Mouse (Mus musculus) MEL (cell line): ENCODE data around the gene Egfl7. TPM values are rescaled to one million over a fixed set of nuclear protein-coding genes. Genes with fewer than 3 reads are reported as not detected.

ENCODE experiments used
- DNase-seq: peaks from one replicate; pipeline ENCODE4 v3.0.0; 2011; ENCODE audit warnings: low read depth, low spot score
- H3K27ac ChIP-seq: 2 replicates; pipeline ENCODE4 v1.5.1; 2012; ENCODE audit warnings: low read depth, mild to moderate bottlenecking, control low read depth, low read length, moderate library complexity; ENCODE audit not compliant: control insufficient read depth
- H3K27me3 ChIP-seq, 2 experiments: fragments of 150-350 bp in 1 of 2; sonication (generic) in 1 of 2; 2 replicates each; pipeline ENCODE4 v1.6.1; 2012; ENCODE audit warnings: low read length in 2 of 2, mild to moderate bottlenecking in 2 of 2, improper control_type of control experiment in 1 of 2, moderate library complexity in 1 of 2; ENCODE audit not compliant: insufficient read depth in 2 of 2, control insufficient read depth in 1 of 2
- H3K36me3 ChIP-seq, 2 experiments: 2 replicates each; pipeline ENCODE4 v1.6.1; 2012 to 2014; ENCODE audit warnings: low read length in 2 of 2, improper control_type of control experiment in 1 of 2, inconsistent platforms in 1 of 2, mild to moderate bottlenecking in 1 of 2; ENCODE audit not compliant: insufficient read depth in 2 of 2, control insufficient read depth in 1 of 2
- H3K4me1 ChIP-seq, 2 experiments: fragments of 150-350 bp in 1 of 2; sonication (generic) in 1 of 2; 2 replicates each; pipeline ENCODE4 v1.6.1; 2012; ENCODE audit warnings: low read length in 2 of 2, improper control_type of control experiment in 1 of 2, mild to moderate bottlenecking in 1 of 2; ENCODE audit not compliant: insufficient read depth in 2 of 2, control insufficient read depth in 1 of 2
- H3K4me3 ChIP-seq, 2 experiments: fragments of 150-350 bp in 1 of 2; sonication (generic) in 1 of 2; 2 replicates each; pipeline ENCODE4 v1.5.1; 2012; ENCODE audit warnings: low read depth in 2 of 2, low read length in 2 of 2, mild to moderate bottlenecking in 2 of 2, moderate library complexity in 2 of 2, control low read depth in 1 of 2, improper control_type of control experiment in 1 of 2; ENCODE audit not compliant: control insufficient read depth in 1 of 2, insufficient read depth in 1 of 2
- H3K79me2 ChIP-seq: 2 replicates; pipeline ENCODE4 v1.6.1; 2012; ENCODE audit warnings: mild to moderate bottlenecking, low read length, moderate library complexity; ENCODE audit not compliant: control insufficient read depth, poor library complexity, insufficient read depth
- H3K9ac ChIP-seq: 2 replicates; pipeline ENCODE4 v1.6.1; 2012; ENCODE audit warnings: low read depth, mild to moderate bottlenecking, control low read depth, low read length, moderate library complexity; ENCODE audit not compliant: control insufficient read depth, poor library complexity, severe bottlenecking
- H3K9me3 ChIP-seq: fragments of 150-350 bp; sonication (generic); replicated peaks from 2 replicates; pipeline ENCODE4 v1.6.1; 2012; ENCODE audit warnings: mild to moderate bottlenecking, low read length, improper control_type of control experiment, moderate library complexity; ENCODE audit not compliant: insufficient read depth
- BHLHE40 ChIP-seq: IDR thresholded peaks from 2 replicates; pipeline ENCODE4 v1.6.1; 2012; ENCODE audit warnings: low read depth, mild to moderate bottlenecking, inconsistent platforms, low read length, improper control_type of control experiment, borderline replicate concordance
- CHD1 ChIP-seq: IDR thresholded peaks from 2 replicates; pipeline ENCODE4 v1.6.1; 2012; ENCODE audit warnings: low read depth, mild to moderate bottlenecking, inconsistent platforms, low read length, improper control_type of control experiment
- CHD2 ChIP-seq: IDR thresholded peaks from 2 replicates; pipeline ENCODE4 v1.6.1; 2011; ENCODE audit warnings: low read length, improper control_type of control experiment
- CTCF ChIP-seq, 3 experiments: IDR thresholded peaks in 2 of 3; conservative IDR thresholded peaks in 1 of 3; 2 replicates each; pipeline ENCODE4 v1.5.1; 2011 to 2012; ENCODE audit warnings: low read length in 3 of 3, low read depth in 2 of 3, mild to moderate bottlenecking in 2 of 3, improper control_type of control experiment in 1 of 3, inconsistent platforms in 1 of 3, mixed read lengths in 1 of 3, moderate library complexity in 1 of 3; ENCODE audit not compliant: control insufficient read depth in 1 of 3, insufficient read depth in 1 of 3, poor library complexity in 1 of 3, severe bottlenecking in 1 of 3
- E2F4 ChIP-seq: IDR thresholded peaks from 2 replicates; pipeline ENCODE4 v1.6.1; 2011; ENCODE audit warnings: low read depth, low read length, improper control_type of control experiment, borderline replicate concordance
- ELF1 ChIP-seq: IDR thresholded peaks from 2 replicates; pipeline ENCODE4 v1.6.1; 2014; ENCODE audit warnings: low read depth, mild to moderate bottlenecking, inconsistent platforms, low read length, improper control_type of control experiment, moderate library complexity
- EP300 ChIP-seq, 2 experiments: IDR thresholded peaks; 2 replicates each; pipeline ENCODE4 v1.6.1; 2011; ENCODE audit warnings: improper control_type of control experiment in 2 of 2, low read length in 2 of 2, low read depth in 1 of 2, mild to moderate bottlenecking in 1 of 2
- ETS1 ChIP-seq: IDR thresholded peaks from 2 replicates; pipeline ENCODE4 v1.6.1; 2012; ENCODE audit warnings: low read depth, mild to moderate bottlenecking, inconsistent platforms, low read length, improper control_type of control experiment, moderate library complexity
- GABPA ChIP-seq: IDR thresholded peaks from 2 replicates; pipeline ENCODE4 v1.6.1; 2012; ENCODE audit warnings: low read depth, mild to moderate bottlenecking, inconsistent platforms, low read length, improper control_type of control experiment, moderate library complexity
- GATA1 ChIP-seq: IDR thresholded peaks from 2 replicates; pipeline ENCODE4 v1.6.1; 2011; ENCODE audit warnings: low read depth, low read length, improper control_type of control experiment
- HCFC1 ChIP-seq: IDR thresholded peaks from 2 replicates; pipeline ENCODE4 v1.6.1; 2012; ENCODE audit warnings: low read depth, mild to moderate bottlenecking, inconsistent platforms, low read length, improper control_type of control experiment, moderate library complexity
- JUND ChIP-seq: IDR thresholded peaks from 2 replicates; pipeline ENCODE4 v1.6.1; 2011; ENCODE audit warnings: low read depth, mild to moderate bottlenecking, improper control_type of control experiment, low read length
- KAT2A ChIP-seq: conservative IDR thresholded peaks from 2 replicates; pipeline ENCODE4 v1.6.1; 2012; ENCODE audit warnings: low read depth, low read length, improper control_type of control experiment, inconsistent platforms
- MAFK ChIP-seq: IDR thresholded peaks from 2 replicates; pipeline ENCODE4 v1.6.1; 2011; ENCODE audit warnings: low read depth, mild to moderate bottlenecking, low read length, improper control_type of control experiment, borderline replicate concordance
- MAX ChIP-seq: IDR thresholded peaks from 2 replicates; pipeline ENCODE4 v1.6.1; 2011; ENCODE audit warnings: low read length, improper control_type of control experiment
- MAZ ChIP-seq: IDR thresholded peaks from 2 replicates; pipeline ENCODE4 v1.6.1; 2012; ENCODE audit warnings: low read depth, mild to moderate bottlenecking, inconsistent platforms, low read length, improper control_type of control experiment
- MEF2A ChIP-seq: IDR thresholded peaks from 2 replicates; pipeline ENCODE4 v1.6.1; 2014; ENCODE audit warnings: low read depth, mild to moderate bottlenecking, inconsistent platforms, low read length, improper control_type of control experiment; ENCODE audit not compliant: poor library complexity, insufficient replicate concordance, severe bottlenecking; ENCODE audit errors: extremely low read depth
- MXI1 ChIP-seq: IDR thresholded peaks from 2 replicates; pipeline ENCODE4 v1.6.1; 2011; ENCODE audit warnings: mild to moderate bottlenecking, low read depth, low read length, improper control_type of control experiment
- MYB ChIP-seq: IDR thresholded peaks from 2 replicates; pipeline ENCODE4 v1.6.1; 2011; ENCODE audit warnings: mild to moderate bottlenecking, low read depth, low read length, improper control_type of control experiment
- MYC ChIP-seq: IDR thresholded peaks from 2 replicates; pipeline ENCODE4 v1.6.1; 2011; ENCODE audit warnings: low read depth, mild to moderate bottlenecking, low read length, improper control_type of control experiment, moderate library complexity
- NELFE ChIP-seq: IDR thresholded peaks from 2 replicates; pipeline ENCODE4 v1.6.1; 2011; ENCODE audit warnings: low read depth, low read length, improper control_type of control experiment
- NRF1 ChIP-seq: IDR thresholded peaks from 2 replicates; pipeline ENCODE4 v1.6.1; 2014; ENCODE audit warnings: low read depth, mild to moderate bottlenecking, inconsistent platforms, low read length, improper control_type of control experiment, moderate library complexity; ENCODE audit not compliant: poor library complexity, insufficient read depth, severe bottlenecking
- POLR2A ChIP-seq, 2 experiments: IDR thresholded peaks; 2 replicates each; pipeline ENCODE4 v1.6.1; 2011 to 2012; ENCODE audit warnings: low read length in 2 of 2, mild to moderate bottlenecking in 2 of 2, control low read depth in 1 of 2, improper control_type of control experiment in 1 of 2, low read depth in 1 of 2, moderate library complexity in 1 of 2; ENCODE audit not compliant: control insufficient read depth in 1 of 2, insufficient read depth in 1 of 2, poor library complexity in 1 of 2
- POLR2AphosphoS2 ChIP-seq: IDR thresholded peaks from 2 replicates; pipeline ENCODE4 v1.6.1; 2011; ENCODE audit warnings: low read length, improper control_type of control experiment
- POLR2AphosphoS5 ChIP-seq: IDR thresholded peaks from 2 replicates; pipeline ENCODE4 v1.6.1; 2012; ENCODE audit warnings: low read depth, borderline replicate concordance, mild to moderate bottlenecking, inconsistent platforms, low read length, moderate library complexity, mixed read lengths
- RAD21 ChIP-seq: IDR thresholded peaks from 2 replicates; pipeline ENCODE4 v1.6.1; 2011; ENCODE audit warnings: mild to moderate bottlenecking, low read depth, low read length, improper control_type of control experiment
- RCOR1 ChIP-seq: IDR thresholded peaks from 2 replicates; pipeline ENCODE4 v1.6.1; 2012; ENCODE audit warnings: low read depth, mild to moderate bottlenecking, inconsistent platforms, low read length, improper control_type of control experiment
- SIN3A ChIP-seq: IDR thresholded peaks from 2 replicates; pipeline ENCODE4 v1.6.1; 2012; ENCODE audit warnings: low read length, improper control_type of control experiment, inconsistent platforms
- SMC3 ChIP-seq: IDR thresholded peaks from 2 replicates; pipeline ENCODE4 v1.6.1; 2011; ENCODE audit warnings: low read depth, low read length, improper control_type of control experiment
- TAL1 ChIP-seq: IDR thresholded peaks from 2 replicates; pipeline ENCODE4 v1.6.1; 2012; ENCODE audit warnings: mild to moderate bottlenecking, inconsistent platforms, low read length, moderate library complexity, mixed read lengths
- TBP ChIP-seq: IDR thresholded peaks from 2 replicates; pipeline ENCODE4 v1.8.0; 2011; ENCODE audit warnings: low read depth, low read length, improper control_type of control experiment
- TCF12 ChIP-seq: IDR thresholded peaks from 2 replicates; pipeline ENCODE4 v1.6.1; 2014; ENCODE audit warnings: low read depth, mild to moderate bottlenecking, inconsistent platforms, low read length, improper control_type of control experiment, moderate library complexity
- UBTF ChIP-seq: IDR thresholded peaks from 2 replicates; pipeline ENCODE4 v1.6.1; 2012; ENCODE audit warnings: low read depth, mild to moderate bottlenecking, inconsistent platforms, low read length, improper control_type of control experiment, moderate library complexity, borderline replicate concordance; ENCODE audit not compliant: insufficient read depth
- USF1 ChIP-seq: IDR thresholded peaks from 2 replicates; pipeline ENCODE4 v1.6.1; 2014; ENCODE audit warnings: low read depth, mild to moderate bottlenecking, inconsistent platforms, low read length, improper control_type of control experiment, moderate library complexity
- ZC3H11A ChIP-seq: IDR thresholded peaks from 2 replicates; pipeline ENCODE4 v1.6.1; 2012; ENCODE audit warnings: low read depth, mild to moderate bottlenecking, inconsistent platforms, low read length, improper control_type of control experiment
- ZKSCAN1 ChIP-seq: IDR thresholded peaks from 2 replicates; pipeline ENCODE4 v1.6.1; 2012; ENCODE audit warnings: low read depth, mild to moderate bottlenecking, inconsistent platforms, low read length, improper control_type of control experiment, moderate library complexity
- ZMIZ1 ChIP-seq: IDR thresholded peaks from 2 replicates; pipeline ENCODE4 v1.6.1; 2012; ENCODE audit warnings: low read depth, mild to moderate bottlenecking, inconsistent platforms, low read length, improper control_type of control experiment, moderate library complexity
- ZNF384 ChIP-seq: IDR thresholded peaks from 2 replicates; pipeline ENCODE4 v1.6.1; 2012; ENCODE audit warnings: low read depth, mild to moderate bottlenecking, inconsistent platforms, low read length, improper control_type of control experiment
- polyA plus RNA-seq, 2 experiments: library from polyadenylated mRNA; stranded (reverse) in 1 of 2; unstranded in 1 of 2; fragments of >175 nt in 1 of 2; fragments of >200 nt in 1 of 2; gene quantifications; 2 replicates each; pipeline versions ENCODE4 v1.2.1 to v1.2.4; 2012; ENCODE audit warnings: low replicate concordance in 2 of 2, low read depth in 1 of 2; ENCODE audit not compliant: insufficient read length in 2 of 2, insufficient read depth in 1 of 2, missing spikeins in 1 of 2
- total RNA-seq: library from RNA; depleted of rRNA; stranded (reverse); fragments of 300-350 nt; gene quantifications from 2 replicates; pipeline ENCODE4 v1.2.3, GENCODE M21; 2012

The Egfl7 gene
- total and polyA plus RNA-seq, 3 experiments, result 73.9 to 125 TPM; not detected in 1

DNA sequence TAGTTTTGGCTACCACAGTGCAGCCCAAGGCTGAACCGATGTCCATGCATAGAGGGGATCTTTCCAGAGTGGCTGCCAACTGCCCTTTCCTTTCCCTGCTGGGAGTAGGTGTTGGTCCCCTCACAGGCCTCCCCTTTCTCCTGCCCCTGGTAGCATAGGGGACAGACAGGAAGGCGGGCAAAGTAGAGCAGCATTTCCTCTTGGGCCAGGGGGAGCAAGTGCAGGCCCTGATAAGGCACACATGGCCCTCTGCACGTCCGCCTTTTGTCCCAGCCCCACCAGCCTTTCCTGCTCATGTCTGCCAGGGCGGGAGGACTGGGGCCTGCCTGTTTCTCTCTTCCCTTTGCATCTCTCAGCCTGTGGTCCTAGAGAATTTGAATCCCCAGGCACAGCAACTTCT, 8.0 kb upstream of the Egfl7 start:
- H3K27ac ChIP-seq, result peak overlapping the region; percentile 64
- H3K79me2 ChIP-seq, result peaks cover 2% of the 10 kb centered on the region; the same call in 1 of the 2 replicates
- H3K4me1 ChIP-seq, result peaks cover 34 to 53% of the 10 kb centered on the region in 2 experiments
- DNase-seq, result peak; percentile 78
- H3K9ac ChIP-seq, result peak overlapping the region; percentile 41
- no peak overlapping the region for H3K4me3 ChIP-seq
- H3K36me3 ChIP-seq, result peaks cover 0 to 27% of the 10 kb centered on the region in 2 experiments; a peak in 2 of 4 replicates
- H3K9me3 ChIP-seq, result no peaks in the 10 kb centered on the region
- H3K27me3 ChIP-seq, result peaks cover 0 to 4% of the 10 kb centered on the region in 2 experiments; a peak in 3 of 4 replicates
- TF ChIP-seq KAT2A (no peak), RAD21 (no peak), MXI1 (no peak), ELF1 (no peak), ZKSCAN1 (no peak), ZNF384 (no peak), POLR2A (IDR thresholded peaks at IDR 0.05; ENCODE audit: control insufficient read depth in 1 of 2, insufficient read depth in 1 of 2, low read depth in 1 of 2, low read length in 2 of 2, poor library complexity in 1 of 2) (peak; percentile 24 to 30; a peak in 1 of 4 replicates), CTCF (IDR thresholded peaks at IDR 0.05 in 2 of 3, conservative IDR thresholded peaks at IDR 0.05 in 1 of 3; ENCODE audit: control insufficient read depth in 1 of 3, insufficient read depth in 1 of 3, low read depth in 2 of 3, low read length in 3 of 3, poor library complexity in 1 of 3, severe bottlenecking in 1 of 3) (no peak), MAX (peak; percentile 61), GABPA (no peak), TAL1 (peak; percentile 68), E2F4 (no peak), MYC (peak; percentile 61; the same call in 1 of the 2 replicates), TCF12 (peak; percentile 62; the same call in 1 of the 2 replicates), MAZ (peak; percentile 80; the same call in 1 of the 2 replicates), ETS1 (peak; percentile 39; the same call in 1 of the 2 replicates), NELFE (0 out of 2 replicates have a peak, but pooled peaks have one; percentile 17), EP300 (IDR thresholded peaks at IDR 0.05; ENCODE audit: low read depth in 1 of 2, low read length in 2 of 2) (peak; percentile 20 to 55; a peak in 2 of 4 replicates), CHD1 (no peak), MAFK (no peak), GATA1 (peak; percentile 36; the same call in 1 of the 2 replicates), SMC3 (no peak), POLR2AphosphoS5 (no peak), RCOR1 (no peak), JUND (no peak), TBP (0 out of 2 replicates have a peak, but pooled peaks have one; percentile 57), SIN3A (peak; percentile 53; the same call in 1 of the 2 replicates), MEF2A (no peak), ZMIZ1 (no peak), USF1 (no peak), HCFC1 (peak; percentile 63), POLR2AphosphoS2 (no peak), BHLHE40 (no peak; the same call in 1 of the 2 replicates), CHD2 (no peak), MYB (no peak), UBTF (0 out of 2 replicates have a peak, but pooled peaks have one; percentile 77), ZC3H11A (no peak), NRF1 (no peak)
